Mouse (Mus musculus): Measurements from ENCODE around the gene Tom1l1. TPM values are rescaled to one million over a fixed set of nuclear protein-coding genes. Genes with fewer than 3 reads are reported as not detected.

The Tom1l1 gene
- total RNA-seq, 2 experiments from 2014 or later: 31.2 to 35.5 TPM

- no peak for DNase-seq (ENCODE audit: low spot score in 2 of 2)
Measured at GRCm38 (mm10) chr11:90675479-90676110, 12.6 kb downstream of the Tom1l1 start.

- no peak for DNase-seq (ENCODE audit: low spot score in 2 of 2)
Measured at GRCm38 (mm10) chr11:90667325-90667724, 20.8 kb downstream of the Tom1l1 start.

- DNase-seq (ENCODE audit: low spot score in 2 of 2): no peak
Measured at GRCm38 (mm10) chr11:90666916-90667315, 21.2 kb downstream of the Tom1l1 start.

GRCm38 (mm10) chr11:90666144-90666757 is 21.9 kb downstream of the Tom1l1 start:
- DNase-seq (ENCODE audit: low spot score in 2 of 2): no peak

- no peak for DNase-seq (ENCODE audit: low spot score in 2 of 2)
Measured at GRCm38 (mm10) chr11:90665161-90665560, 23.0 kb downstream of the Tom1l1 start.

GRCm38 (mm10) chr11:90664345-90664986 is 23.7 kb downstream of the Tom1l1 start:
- no peak for DNase-seq (ENCODE audit: low spot score in 2 of 2)

- DNase-seq (ENCODE audit: low spot score in 2 of 2): no peak
Measured at GRCm38 (mm10) chr11:90663618-90664297, 24.4 kb downstream of the Tom1l1 start.

GRCm38 (mm10) chr11:90663052-90663451 is 25.1 kb downstream of the Tom1l1 start:
- no peak for DNase-seq (ENCODE audit: low spot score in 2 of 2)

GRCm38 (mm10) chr11:90660662-90661061 is 27.5 kb downstream of the Tom1l1 start:
- DNase-seq (ENCODE audit: low spot score in 2 of 2): no peak

GRCm38 (mm10) chr11:90657527-90657926 is 30.6 kb downstream of the Tom1l1 start:
- DNase-seq (ENCODE audit: low spot score in 2 of 2): no peak

GRCm38 (mm10) chr11:90652603-90653002 is 35.6 kb downstream of the Tom1l1 start:
- no peak for DNase-seq (ENCODE audit: low spot score in 2 of 2)

GRCm38 (mm10) chr11:90650231-90650885 is 37.8 kb downstream of the Tom1l1 start:
- DNase-seq (ENCODE audit: low spot score in 2 of 2): no peak

GRCm38 (mm10) chr11:90649777-90650176 is 38.4 kb downstream of the Tom1l1 start:
- no peak for DNase-seq (ENCODE audit: low spot score in 2 of 2)

- peak; percentile 30 to 50 for DNase-seq (ENCODE audit: low spot score in 2 of 2)
Measured at GRCm38 (mm10) chr11:90638312-90638830, 49.8 kb downstream of the Tom1l1 start.

GRCm38 (mm10) chr11:90637440-90638311 is 50.5 kb downstream of the Tom1l1 start, which contains the start of the genes Stxbp4 and Cox11:
Stxbp4 (minus strand) TSS chr11:90638084.
Cox11 (plus strand) TSS chr11:90638173.
- peak; percentile 83 to 84 for DNase-seq (ENCODE audit: low spot score in 2 of 2)

- DNase-seq (ENCODE audit: low spot score in 2 of 2): no peak
Measured at GRCm38 (mm10) chr11:90634661-90635060, 53.5 kb downstream of the Tom1l1 start.

GRCm38 (mm10) chr11:90632480-90632879 is 55.7 kb downstream of the Tom1l1 start:
- DNase-seq (ENCODE audit: low spot score in 2 of 2): no peak

GRCm38 (mm10) chr11:90627751-90628150 is 60.4 kb downstream of the Tom1l1 start:
- DNase-seq (ENCODE audit: low spot score in 2 of 2): no peak

GRCm38 (mm10) chr11:90625174-90625573 is 63.0 kb downstream of the Tom1l1 start:
- DNase-seq (ENCODE audit: low spot score in 2 of 2): no peak

GRCm38 (mm10) chr11:90623477-90623876 is 64.7 kb downstream of the Tom1l1 start:
- DNase-seq (ENCODE audit: low spot score in 2 of 2): no peak
